Mouse (Mus musculus) activated CD4-positive, CD25-positive, alpha-beta regulatory T cell, adult 4 months (primary cell): ENCODE measurements at regions not wholly inside any gene's neighbourhood (a gene's known extent, or its start where the extent isn't known, plus 50 kb on each side); places are given as distances from the start of the nearest gene placed in this dataset.

Source experiments
- ATAC-seq: one replicate; pipeline ENCODE4 v1.8.0; 2017

DNA sequence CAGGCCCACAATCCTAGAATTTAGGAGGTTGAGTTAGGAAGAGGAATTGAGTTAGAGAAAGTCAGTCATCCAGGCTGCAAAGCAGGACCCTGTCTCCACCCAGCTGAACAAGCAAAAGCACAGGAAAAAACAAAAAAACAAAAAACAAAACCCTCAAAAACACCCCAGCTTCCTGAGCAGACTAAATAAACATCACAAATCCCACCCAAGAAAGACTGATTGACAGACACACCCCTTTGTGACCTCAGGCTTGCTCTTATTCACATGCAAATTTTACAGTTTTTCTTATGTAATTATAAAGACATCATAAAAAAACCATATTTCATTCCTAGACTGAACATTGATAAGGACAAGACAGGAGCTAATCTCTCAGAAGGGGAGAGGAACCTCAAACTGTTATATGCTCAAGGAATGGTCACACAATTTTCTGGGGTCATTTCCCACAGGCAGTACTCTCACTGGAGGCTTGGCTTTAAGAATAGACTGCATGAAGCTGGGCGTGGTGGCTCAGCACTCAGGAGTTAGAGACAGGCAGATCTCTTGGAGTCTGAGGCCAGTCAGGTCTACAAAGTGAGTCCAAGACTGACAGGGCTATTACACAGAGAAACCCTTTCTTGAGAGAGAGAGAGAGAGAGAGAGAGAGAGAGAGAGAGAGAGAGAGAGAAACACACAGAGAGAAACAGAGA is 73.8 kb upstream of the Marcks start:
- ATAC-seq, result no peak

DNA sequence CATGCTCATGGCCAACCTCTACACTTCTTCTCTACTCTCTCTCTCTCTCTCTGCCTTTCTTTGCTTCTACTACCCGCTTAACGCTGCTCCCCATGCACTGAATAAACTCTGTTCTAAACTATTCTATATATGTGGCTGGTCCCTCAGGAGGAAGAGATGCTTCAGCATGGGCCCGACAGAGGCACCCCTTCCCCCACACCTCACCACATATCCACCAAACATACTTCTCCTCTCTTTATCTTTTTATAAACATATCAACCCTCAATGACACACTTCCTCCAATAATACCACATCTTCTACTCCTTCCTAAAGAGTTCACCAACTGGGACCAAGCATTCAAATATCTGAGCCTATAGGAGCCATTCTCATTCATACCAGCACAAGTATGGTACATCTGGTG is 72.6 kb upstream of the Marcks start:
- no peak for ATAC-seq

DNA sequence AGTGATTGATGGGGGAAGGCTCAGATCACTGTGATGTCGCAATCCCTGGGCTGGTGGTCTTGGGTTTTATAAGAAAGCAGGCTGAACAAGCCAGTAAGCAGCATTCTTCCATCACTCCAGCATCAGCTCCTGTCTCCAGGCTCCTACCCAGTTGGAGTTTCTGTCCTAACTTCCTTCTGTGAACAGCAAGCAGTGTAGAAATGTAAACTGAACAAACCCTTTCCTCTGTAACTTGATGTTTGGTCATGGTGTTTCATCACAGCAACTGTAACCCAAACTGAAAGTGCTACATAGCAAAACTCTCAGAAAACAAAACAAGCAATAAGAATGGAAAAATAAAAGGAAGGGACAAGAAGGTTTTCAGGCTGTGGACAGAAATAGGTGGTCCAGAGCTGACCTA is 71.5 kb upstream of the Marcks start:
- no peak for ATAC-seq

DNA sequence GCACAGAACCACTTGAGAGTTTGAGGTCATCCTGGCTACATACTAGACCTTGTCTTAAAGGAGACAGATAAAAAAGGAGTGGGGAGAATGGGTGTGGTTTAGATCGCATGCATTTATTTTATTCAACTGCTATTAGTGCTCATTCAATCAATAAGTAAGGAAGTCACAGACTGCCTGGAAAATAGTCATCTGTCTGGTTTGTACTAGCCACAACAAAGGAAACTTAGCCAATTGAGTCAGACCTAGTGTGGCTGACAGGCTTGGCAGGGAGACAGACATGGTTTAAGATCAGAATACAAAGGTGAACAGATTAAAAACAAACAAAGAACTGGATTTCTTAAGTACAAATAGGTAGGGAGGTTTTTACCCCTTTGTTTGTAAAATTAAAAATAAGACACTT is 68.3 kb upstream of the Marcks start:
- ATAC-seq, result no peak

DNA sequence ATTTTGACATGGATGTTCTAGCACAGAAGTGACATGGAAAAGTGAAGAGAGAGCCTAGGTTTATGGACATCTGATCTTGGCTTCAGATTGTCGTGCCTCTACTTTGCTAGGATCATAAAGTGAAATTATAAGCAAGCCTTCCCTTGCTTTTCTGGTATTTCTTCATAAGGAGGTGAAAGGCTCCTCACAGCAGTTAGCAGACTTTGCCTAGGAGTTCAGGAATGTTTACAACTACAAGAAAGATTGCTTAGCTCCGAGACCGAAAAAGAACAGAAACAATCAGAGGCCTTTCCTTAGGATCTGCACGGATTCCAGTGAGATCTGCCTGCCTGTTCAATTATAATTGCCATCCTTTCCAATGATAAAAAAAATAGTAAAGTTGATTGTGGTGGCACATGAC is 67.8 kb upstream of the Marcks start:
- no peak for ATAC-seq

DNA sequence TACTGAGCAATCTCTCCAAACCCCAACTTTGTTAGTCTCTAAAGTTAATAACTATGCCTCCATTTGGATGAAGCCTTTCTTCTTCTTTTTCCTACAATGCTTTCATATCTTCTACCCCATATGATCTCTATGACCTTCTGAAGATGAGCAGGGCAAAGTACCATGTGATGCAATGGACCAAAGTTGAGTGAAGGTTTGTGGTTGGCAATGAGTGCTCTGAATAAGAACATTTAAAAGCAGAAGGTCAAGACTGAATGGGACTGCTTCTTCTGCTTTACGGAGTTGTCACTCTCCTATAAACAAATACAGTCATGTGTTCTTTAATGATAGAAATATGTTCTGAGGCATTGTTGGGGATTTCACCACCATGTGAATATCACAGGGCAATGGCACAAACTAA is 65.0 kb upstream of the Marcks start:
- ATAC-seq, result no peak

DNA sequence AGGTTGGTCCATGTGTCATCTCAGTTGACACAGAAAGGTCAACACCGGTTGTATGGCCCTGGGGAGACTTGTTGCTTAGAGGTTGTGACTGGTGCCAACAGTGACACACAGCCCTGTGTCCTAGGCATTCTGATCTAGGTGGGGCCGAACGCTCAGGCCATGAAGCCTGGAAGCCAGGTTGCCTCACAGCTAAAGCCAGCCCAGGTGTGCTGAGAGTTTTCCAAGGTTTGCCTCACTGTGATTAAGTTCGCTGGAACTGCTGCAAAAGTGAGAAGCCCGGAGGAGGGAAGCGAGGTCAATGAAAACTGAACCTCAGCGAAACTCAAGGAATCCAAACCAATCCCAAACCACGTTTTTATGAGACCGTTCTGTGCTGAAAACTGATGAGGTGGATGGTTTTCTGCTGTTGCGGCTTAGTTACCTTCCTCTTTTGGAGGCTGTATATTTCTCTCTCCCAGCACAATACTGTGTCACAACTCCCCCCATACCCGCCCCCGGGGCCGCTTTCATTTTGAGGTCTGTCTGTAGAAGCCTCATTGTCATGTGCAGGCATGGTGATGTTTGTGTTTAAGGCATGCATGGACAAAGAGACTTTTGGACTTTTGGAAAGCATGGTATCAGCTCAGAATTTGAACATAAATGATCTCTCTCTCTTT is 56.2 kb upstream of the Marcks start:
- no peak for ATAC-seq

DNA sequence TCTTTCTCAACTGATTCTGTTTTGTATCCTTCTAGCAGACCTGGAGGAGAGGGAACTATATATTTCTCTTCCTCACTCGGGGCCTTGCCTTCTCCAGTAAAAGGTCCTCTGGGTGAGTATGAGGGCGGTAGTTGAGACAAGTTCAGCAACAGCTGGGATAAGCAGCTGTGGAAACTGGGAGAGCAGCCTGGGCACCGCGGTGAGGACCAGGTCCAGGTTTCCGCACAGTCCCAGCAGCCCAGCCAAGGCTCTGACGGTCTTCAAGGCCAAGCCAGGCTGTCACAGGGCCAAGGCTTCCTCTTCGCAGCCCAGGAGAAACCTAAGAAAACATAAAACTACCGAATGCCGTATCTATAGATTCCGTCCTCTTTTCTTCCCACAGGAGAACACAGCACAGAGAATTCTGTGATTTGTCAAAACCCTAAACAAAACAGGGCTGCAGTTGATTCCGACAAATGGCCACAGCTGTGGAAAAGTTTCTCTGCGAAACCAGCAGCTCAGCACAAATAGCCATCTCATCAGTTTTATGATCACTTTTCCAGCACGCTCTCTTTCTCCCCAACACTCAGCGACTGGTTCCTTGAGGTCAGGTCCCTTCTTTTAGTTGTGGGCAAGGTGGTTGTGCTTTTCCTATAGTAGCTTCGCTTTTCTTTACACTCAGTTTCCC is 55.5 kb upstream of the Marcks start:
- ATAC-seq, result no peak

DNA sequence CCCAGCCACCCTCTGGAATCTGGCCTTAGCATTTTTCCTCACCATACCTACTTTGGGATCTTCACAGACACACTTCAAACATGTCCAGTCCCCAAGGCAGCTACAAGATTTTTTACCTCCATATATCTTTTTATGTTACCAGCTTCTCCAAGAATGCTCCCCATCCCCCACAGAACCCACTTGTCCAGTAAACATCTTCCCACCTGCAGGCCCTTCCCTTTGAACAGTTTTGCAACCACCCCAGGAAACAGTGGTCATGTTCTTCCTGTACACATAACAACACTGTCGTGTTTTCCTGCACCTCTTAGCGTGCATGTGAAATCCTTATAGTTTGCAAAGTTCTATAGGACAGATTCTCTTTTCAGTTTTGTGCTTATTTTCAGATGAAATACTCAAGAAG is 53.9 kb upstream of the Marcks start:
- ATAC-seq, result no peak

DNA sequence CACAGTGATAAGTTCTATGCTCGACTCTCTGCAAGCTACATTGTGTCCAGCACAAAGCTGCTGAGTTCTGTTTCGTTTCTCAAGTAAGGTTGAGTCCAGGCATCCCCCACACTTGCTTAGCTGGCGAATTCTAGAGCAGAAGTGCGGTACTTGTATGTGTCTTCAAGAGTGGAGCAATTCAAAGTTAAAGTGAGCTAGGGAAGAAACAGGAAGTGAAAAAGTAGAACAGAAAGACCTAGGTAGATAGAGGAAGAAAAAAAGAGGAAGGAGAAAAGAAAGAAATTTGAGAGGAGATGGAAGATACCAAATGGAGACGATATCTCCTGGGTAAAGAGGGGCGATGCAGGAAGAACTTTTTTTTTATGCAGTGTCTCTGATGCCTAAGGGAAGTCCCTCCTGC is 51.4 kb upstream of the Marcks start:
- ATAC-seq, result no peak
